Mouse (Mus musculus): ENCODE measurements at regions not wholly inside any gene's neighbourhood (a gene's known extent, or its start where the extent isn't known, plus 50 kb on each side); places are given as distances from the start of the nearest gene placed in this dataset.

- Histone ChIP-seq H3K4me3 (replicated peaks; ENCODE audit: control insufficient read depth, low read depth, low read length) (no peak overlapping the region), H3K27ac (ENCODE audit: control insufficient read depth, insufficient read depth, low read depth, low read length, poor library complexity) (no peak overlapping the region), H3K4me1 (ENCODE audit: control insufficient read depth, insufficient read depth, low read length) (no peaks in the 10 kb centered on the region)
- 72% methylated on average over 9 of the region's 9 CpGs for WGBS
- TF ChIP-seq POLR2A (IDR thresholded peaks at IDR 0.05; ENCODE audit: borderline replicate concordance, control insufficient read depth, low read depth, low read length) (no peak), CTCF (IDR thresholded peaks at IDR 0.05; ENCODE audit: control insufficient read depth, insufficient read depth, low read length) (no peak)
Measured at GRCm38 (mm10) chr11:19739527-19740151, 184.5 kb upstream of the Spred2 start.

- Histone ChIP-seq H3K4me3 (replicated peaks; ENCODE audit: control insufficient read depth, low read depth, low read length) (no peak overlapping the region), H3K4me1 (ENCODE audit: control insufficient read depth, insufficient read depth, low read length) (no peaks in the 10 kb centered on the region), H3K27ac (ENCODE audit: control insufficient read depth, insufficient read depth, low read depth, low read length, poor library complexity) (no peak overlapping the region)
- WGBS, result 60% methylated on average over 3 of the region's 3 CpGs
- TF ChIP-seq POLR2A (IDR thresholded peaks at IDR 0.05; ENCODE audit: borderline replicate concordance, control insufficient read depth, low read depth, low read length) (no peak), CTCF (IDR thresholded peaks at IDR 0.05; ENCODE audit: control insufficient read depth, insufficient read depth, low read length) (no peak)
Measured at GRCm38 (mm10) chr11:19740562-19740961, 183.6 kb upstream of the Spred2 start.

GRCm38 (mm10) chr11:19747097-19747972 is 176.8 kb upstream of the Spred2 start:
- 68% methylated on average over 11 of the region's 11 CpGs for WGBS
- H3K27ac ChIP-seq (ENCODE audit: control insufficient read depth, insufficient read depth, low read depth, low read length, poor library complexity), result no peak overlapping the region
- no peak overlapping the region for H3K4me3 ChIP-seq (replicated peaks; ENCODE audit: control insufficient read depth, low read depth, low read length)
- H3K4me1 ChIP-seq (ENCODE audit: control insufficient read depth, insufficient read depth, low read length), result no peaks in the 10 kb centered on the region
- TF ChIP-seq POLR2A (IDR thresholded peaks at IDR 0.05; ENCODE audit: borderline replicate concordance, control insufficient read depth, low read depth, low read length) (no peak), CTCF (IDR thresholded peaks at IDR 0.05; ENCODE audit: control insufficient read depth, insufficient read depth, low read length) (no peak)

GRCm38 (mm10) chr11:19747973-19748559 is 176.1 kb upstream of the Spred2 start:
- Histone ChIP-seq H3K4me1 (ENCODE audit: control insufficient read depth, insufficient read depth, low read length) (no peaks in the 10 kb centered on the region), H3K4me3 (replicated peaks; ENCODE audit: control insufficient read depth, low read depth, low read length) (no peak overlapping the region), H3K27ac (ENCODE audit: control insufficient read depth, insufficient read depth, low read depth, low read length, poor library complexity) (no peak overlapping the region)
- 74% methylated on average over 14 of the region's 14 CpGs for WGBS
- no peak for TF ChIP-seq CTCF (IDR thresholded peaks at IDR 0.05; ENCODE audit: control insufficient read depth, insufficient read depth, low read length)
- TF ChIP-seq POLR2A (IDR thresholded peaks at IDR 0.05; ENCODE audit: borderline replicate concordance, control insufficient read depth, low read depth, low read length), result no peak

- H3K4me3 ChIP-seq (replicated peaks; ENCODE audit: control insufficient read depth, low read depth, low read length), result no peak overlapping the region
- no peaks in the 10 kb centered on the region for H3K4me1 ChIP-seq (ENCODE audit: control insufficient read depth, insufficient read depth, low read length)
- 60% methylated on average over 4 of the region's 4 CpGs for WGBS
- TF ChIP-seq POLR2A (IDR thresholded peaks at IDR 0.05; ENCODE audit: borderline replicate concordance, control insufficient read depth, low read depth, low read length) (no peak), CTCF (IDR thresholded peaks at IDR 0.05; ENCODE audit: control insufficient read depth, insufficient read depth, low read length) (no peak)
- no peak overlapping the region for H3K27ac ChIP-seq (ENCODE audit: control insufficient read depth, insufficient read depth, low read depth, low read length, poor library complexity)
Measured at GRCm38 (mm10) chr11:19758892-19759291, 165.3 kb upstream of the Spred2 start.

GRCm38 (mm10) chr11:19760861-19761693 is 163.1 kb upstream of the Spred2 start:
- WGBS, result 19% methylated on average over 16 of the region's 16 CpGs
- no peak for TF ChIP-seq CTCF (IDR thresholded peaks at IDR 0.05; ENCODE audit: control insufficient read depth, insufficient read depth, low read length)
- no peak for TF ChIP-seq POLR2A (IDR thresholded peaks at IDR 0.05; ENCODE audit: borderline replicate concordance, control insufficient read depth, low read depth, low read length)

GRCm38 (mm10) chr11:19761694-19761976 is 162.5 kb upstream of the Spred2 start:
- H3K4me1 ChIP-seq (ENCODE audit: control insufficient read depth, insufficient read depth, low read length), result no peaks in the 10 kb centered on the region
- WGBS, result 61% methylated on average over 4 of the region's 4 CpGs
- TF ChIP-seq POLR2A (IDR thresholded peaks at IDR 0.05; ENCODE audit: borderline replicate concordance, control insufficient read depth, low read depth, low read length) (no peak), CTCF (IDR thresholded peaks at IDR 0.05; ENCODE audit: control insufficient read depth, insufficient read depth, low read length) (no peak)
- H3K4me3 ChIP-seq (replicated peaks; ENCODE audit: control insufficient read depth, low read depth, low read length), result no peak overlapping the region
- no peak overlapping the region for H3K27ac ChIP-seq (ENCODE audit: control insufficient read depth, insufficient read depth, low read depth, low read length, poor library complexity)

More at GRCm38 (mm10) chr11:19760861-19761693, 163.1 kb upstream of the Spred2 start:
- no peak overlapping the region for H3K27ac ChIP-seq (ENCODE audit: control insufficient read depth, insufficient read depth, low read depth, low read length, poor library complexity)
- no peaks in the 10 kb centered on the region for H3K4me1 ChIP-seq (ENCODE audit: control insufficient read depth, insufficient read depth, low read length)
- no peak overlapping the region for H3K4me3 ChIP-seq (replicated peaks; ENCODE audit: control insufficient read depth, low read depth, low read length)

GRCm38 (mm10) chr11:19767316-19767715 is 156.9 kb upstream of the Spred2 start:
- Histone ChIP-seq H3K4me1 (ENCODE audit: control insufficient read depth, insufficient read depth, low read length) (no peaks in the 10 kb centered on the region), H3K4me3 (replicated peaks; ENCODE audit: control insufficient read depth, low read depth, low read length) (no peak overlapping the region), H3K27ac (ENCODE audit: control insufficient read depth, insufficient read depth, low read depth, low read length, poor library complexity) (no peak overlapping the region)
- 65% methylated on average over 5 of the region's 5 CpGs for WGBS
- no peak for TF ChIP-seq CTCF (IDR thresholded peaks at IDR 0.05; ENCODE audit: control insufficient read depth, insufficient read depth, low read length)
